Mouse (Mus musculus): Measurements from ENCODE around the gene Hist1h2ae. TPM values are rescaled to one million over a fixed set of nuclear protein-coding genes. Genes with fewer than 3 reads are reported as not detected.
"Not testable (repeated sequence)": the region's sequence is repeated elsewhere in the genome, so short reads cannot be mapped to it uniquely, and the experiment has no call there.

The Hist1h2ae gene
- total RNA-seq (2021), result 10 to 100 TPM; 34.2 to 37.9 TPM
- long read RNA-seq, experiment 1, result 0 reads
- long read RNA-seq, experiment 2, result 0 reads

DNA sequence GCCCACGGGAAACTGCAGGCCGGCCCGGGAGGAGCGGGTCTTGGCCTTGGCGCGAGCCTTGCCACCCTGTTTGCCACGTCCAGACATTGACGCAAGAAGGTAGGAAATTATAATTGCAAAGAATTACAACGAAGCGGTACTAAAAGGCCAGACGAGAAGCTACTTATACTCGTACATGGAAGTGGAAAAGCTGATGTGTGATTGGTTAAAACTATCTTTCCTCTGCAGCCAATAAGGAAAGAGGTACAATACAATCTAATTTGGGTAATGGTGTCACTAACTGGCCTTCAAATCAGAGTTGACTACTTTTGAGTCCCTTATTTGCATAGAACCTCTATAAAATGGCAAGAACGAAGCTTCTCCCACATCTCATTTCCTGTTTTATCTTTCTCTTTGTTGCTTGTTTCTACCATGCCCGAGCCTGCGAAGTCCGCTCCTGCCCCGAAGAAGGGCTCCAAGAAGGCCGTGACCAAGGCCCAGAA lies at the start of gene Hist1h2ae, which contains the start of gene Hist1h2bg:
Gene Hist1h2ae (minus strand): TSS at position 199 of the 482 bp plus-strand sequence.
Gene Hist1h2bg (plus strand): TSS at position 375 of the 482 bp plus-strand sequence.
- DNase-seq, result peak; percentile 39

DNA sequence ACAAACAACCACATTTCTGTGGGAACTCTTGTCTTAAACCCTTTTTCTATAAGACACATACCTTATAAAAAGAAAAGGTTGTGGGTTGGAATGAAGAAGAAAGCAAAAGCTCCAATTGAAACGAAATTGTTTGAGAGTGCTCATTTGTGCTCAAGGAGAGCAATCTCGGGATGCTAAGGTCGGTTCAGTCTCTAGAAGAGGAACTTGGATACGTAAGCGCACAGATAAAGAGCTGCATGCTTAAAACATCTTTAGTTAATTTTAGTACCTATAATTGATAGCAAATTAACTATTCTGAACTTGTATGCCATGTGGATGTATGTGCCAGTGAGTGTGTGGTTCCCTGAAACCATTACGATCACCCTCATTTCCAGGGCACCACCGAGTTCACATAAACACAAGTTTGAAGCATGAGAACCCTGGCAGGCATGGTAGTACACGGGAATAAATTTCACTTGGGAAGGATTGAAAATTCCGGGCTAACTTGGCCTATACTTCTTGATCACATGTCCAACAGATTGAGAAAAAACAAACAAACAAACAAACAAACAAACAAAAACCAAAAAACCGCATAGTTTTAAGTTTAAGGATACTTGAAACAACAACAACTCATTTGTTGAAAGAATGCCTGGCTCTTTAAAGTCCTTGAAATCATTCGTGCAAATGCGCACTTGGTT lies 49.2 kb upstream of the Hist1h2ae start:
- DNase-seq, result no peak

DNA sequence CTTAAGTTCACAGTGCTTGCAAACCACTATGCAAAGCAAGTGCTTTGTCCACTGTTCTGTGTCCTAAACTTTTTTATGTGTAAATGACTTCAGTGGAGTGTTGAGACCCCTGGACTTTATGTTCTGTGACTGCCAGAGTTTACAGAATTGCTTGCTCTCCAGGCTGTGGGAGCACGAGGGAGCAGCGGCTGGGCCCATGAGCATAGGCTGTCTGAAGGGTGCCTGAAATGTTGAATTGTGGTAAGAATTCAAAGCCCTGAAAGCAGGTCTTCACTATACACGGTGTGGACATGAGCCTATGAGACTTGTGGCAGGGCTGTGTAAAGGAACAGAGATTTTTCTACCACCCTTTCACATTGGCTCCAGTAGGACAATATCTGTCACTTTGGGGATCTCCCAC lies 40.6 kb upstream of the Hist1h2ae start:
- no peak for DNase-seq

DNA sequence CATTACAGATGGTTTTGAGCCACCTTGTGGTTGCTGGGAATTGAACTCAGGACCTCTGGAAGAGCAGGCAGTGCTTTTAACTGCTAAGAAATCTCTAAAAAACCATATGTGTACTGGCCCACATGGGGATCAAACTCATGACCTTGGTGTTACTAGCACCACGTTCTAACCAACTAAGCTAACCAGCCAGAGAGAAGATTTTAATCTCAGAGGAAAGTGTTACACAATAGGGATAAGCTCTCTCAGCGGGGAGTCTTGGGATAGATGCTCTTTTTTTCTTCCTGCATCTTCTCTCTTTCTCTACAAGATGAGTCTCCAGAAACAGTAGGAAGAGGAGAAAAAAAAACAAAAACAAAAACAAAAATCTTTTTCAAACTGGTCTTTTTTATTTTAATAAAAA lies 39.4 kb upstream of the Hist1h2ae start:
- no peak for DNase-seq

DNA sequence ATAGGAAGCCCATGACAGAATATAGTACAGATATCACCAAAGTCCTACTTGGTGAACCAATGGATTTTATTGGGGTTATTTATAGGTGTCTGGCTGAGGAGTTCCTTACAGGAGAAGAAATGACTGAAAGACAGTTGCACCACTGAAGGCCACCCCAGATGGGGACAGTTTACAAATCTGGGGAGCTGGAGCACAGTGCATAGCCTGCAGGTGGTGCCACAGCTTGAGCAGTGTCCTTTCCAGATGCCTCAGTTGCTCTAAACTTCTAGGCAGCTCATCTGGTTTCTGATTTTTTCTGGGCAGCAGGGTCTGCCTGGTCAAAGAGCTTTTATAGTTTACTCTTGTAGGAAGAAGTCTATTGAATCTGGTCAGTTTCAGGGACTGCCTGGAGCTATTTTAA lies 38.8 kb upstream of the Hist1h2ae start:
- DNase-seq, result no peak

DNA sequence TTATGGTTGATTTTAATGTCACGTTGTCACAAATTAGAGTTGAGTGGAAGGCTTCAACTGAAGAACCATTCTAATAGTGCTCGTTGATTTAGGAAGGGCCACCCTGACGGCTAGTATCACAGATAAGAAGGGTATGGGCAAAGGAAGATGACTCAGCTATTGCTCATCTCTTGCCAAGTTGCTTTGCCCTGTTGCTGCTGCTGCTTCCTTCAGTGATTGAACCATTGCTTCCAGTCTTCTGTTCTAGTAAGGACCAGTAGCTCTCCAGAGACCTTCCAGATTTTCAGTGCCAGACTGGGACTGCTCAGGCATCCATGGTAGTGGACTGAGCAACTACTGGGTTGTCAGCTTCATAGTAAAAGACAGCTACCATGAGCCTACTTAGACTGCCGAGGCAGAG lies 38.2 kb upstream of the Hist1h2ae start:
- DNase-seq, result no peak

DNA sequence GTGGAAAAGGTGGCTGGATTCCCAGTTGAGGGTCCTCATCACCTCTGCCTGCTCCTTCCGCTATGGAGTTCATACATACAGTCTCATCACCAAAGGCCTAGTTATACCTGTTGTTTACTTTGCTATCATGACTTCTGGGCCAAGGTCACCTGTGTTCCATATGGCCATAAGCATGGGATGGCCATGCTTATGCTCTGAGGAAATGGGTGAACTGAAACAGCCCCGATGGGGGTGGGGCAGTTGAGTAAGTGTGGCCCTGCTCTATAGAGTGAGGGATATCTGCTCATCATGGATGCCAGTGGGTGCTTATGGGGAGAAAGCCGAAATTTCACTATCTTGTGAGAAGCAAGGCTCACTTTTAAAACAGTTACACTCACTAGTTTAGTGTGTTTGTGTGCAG lies 34.0 kb upstream of the Hist1h2ae start:
- DNase-seq, result no peak

DNA sequence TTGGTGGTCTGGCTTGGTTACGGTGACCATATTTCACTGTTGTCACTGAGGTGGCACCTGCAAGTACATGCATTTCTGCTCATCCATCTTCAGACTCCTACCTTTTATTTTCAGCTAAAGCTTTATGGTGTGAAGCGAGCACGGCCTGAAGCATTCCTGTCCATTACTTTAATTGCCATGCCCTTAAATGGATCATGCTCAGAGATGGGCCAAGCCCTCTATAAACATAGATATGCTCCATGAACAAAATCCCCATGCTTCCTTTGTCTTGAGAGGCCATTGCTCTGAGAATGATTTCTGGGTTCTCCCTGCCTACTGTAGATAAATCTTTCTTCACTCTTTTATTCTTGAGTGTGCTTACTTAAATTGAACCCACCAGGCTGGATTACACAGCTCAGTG lies 33.4 kb upstream of the Hist1h2ae start:
- DNase-seq, result no peak

DNA sequence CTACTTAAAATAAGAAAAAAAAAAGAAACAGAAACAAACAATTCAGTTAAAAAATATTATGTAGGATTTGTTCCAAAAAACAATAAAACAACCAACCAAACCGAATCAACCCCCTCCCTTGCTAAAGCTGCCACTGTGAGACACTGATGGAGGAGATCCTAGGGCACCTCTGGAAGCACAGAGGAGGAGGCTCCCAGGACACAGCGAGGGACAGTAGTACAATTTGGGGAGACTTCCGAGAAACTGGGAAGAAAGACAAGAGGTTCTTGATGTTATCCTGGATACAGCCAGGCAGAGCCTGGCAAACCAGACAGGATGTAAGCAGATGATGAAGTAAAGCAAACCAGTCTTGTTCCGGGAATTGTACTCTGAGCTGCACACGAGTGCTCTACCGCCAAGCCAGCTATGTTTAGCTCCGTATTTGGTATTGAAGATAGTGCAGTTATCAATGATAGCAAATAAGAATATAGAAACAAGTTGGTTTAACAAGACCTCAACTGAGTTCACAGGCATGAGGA lies 32.2 kb upstream of the Hist1h2ae start:
- no peak for DNase-seq

DNA sequence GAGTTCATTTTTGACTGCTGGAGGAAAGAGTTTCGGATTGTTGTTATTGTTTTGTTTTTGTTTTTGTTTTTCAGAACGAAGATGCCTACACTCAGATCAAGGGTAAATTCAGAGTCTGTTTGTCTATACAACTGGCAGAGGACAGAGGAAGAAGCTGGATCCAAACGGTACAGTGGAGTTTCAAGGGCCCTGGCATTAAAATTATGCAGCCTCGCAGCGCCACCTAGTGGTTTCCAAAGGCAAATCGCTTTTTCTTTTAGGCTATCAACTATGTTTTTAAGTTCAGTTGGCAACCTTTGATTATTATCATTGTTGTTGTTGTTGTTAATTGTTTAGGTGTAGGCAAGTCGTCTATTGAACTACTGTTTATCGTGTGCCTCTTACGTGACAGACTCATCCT lies 26.9 kb upstream of the Hist1h2ae start:
- DNase-seq, result peak; percentile 83

DNA sequence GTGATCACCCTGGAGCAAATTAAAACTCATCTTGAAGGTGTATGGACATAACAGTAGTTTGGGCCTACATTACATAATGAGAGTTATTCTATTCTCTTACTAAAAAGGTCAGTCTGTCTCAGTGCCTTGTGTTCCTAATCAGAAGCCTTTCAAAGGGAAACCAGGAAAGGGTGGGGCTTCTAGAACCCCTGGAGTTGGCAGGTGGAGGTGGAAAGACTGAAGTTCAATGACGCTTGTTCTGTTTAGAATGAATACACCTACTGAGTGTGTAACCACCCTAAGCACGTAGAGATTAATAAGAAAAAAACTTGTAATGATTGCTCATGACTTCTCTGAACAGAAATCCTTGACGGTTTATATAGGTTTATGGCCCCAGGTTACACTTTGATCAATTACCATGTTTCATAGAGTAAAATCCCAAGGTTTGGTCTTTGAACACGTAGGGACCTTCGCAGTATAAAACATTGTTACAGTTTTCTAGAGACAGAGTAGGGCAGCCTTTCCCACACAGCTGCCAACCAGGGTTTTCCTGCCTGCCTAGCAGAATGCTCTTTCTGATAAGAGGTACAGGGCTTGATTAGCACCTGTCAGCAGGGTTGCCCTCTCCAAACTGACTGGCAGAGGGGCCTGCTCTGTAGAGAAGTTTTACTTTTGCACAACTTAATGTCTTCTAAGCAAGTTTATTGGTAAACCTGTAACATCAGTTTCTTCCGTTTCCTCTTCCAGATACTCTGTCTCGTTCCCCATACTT lies 24.8 kb upstream of the Hist1h2ae start:
- DNase-seq, result no peak

DNA sequence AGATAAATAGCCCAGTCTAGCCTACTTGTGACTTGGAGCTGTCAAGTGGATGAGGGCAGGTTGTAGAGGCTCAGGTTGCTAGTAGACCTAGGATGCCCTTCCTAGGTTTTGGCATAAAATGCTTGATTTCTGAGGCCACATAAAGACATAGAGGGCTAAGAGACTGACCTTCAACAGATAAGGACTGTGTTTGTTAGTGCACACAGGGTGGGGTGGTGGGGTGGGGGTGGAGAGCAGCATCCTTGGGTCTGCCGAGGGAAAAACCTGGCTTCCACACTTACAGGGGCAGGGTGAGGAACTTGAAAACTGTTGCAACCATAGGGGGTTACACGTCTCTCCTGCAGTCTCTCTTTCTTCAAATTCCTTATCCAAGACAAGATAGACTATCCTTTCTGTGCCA lies 24.2 kb upstream of the Hist1h2ae start:
- no peak for DNase-seq

DNA sequence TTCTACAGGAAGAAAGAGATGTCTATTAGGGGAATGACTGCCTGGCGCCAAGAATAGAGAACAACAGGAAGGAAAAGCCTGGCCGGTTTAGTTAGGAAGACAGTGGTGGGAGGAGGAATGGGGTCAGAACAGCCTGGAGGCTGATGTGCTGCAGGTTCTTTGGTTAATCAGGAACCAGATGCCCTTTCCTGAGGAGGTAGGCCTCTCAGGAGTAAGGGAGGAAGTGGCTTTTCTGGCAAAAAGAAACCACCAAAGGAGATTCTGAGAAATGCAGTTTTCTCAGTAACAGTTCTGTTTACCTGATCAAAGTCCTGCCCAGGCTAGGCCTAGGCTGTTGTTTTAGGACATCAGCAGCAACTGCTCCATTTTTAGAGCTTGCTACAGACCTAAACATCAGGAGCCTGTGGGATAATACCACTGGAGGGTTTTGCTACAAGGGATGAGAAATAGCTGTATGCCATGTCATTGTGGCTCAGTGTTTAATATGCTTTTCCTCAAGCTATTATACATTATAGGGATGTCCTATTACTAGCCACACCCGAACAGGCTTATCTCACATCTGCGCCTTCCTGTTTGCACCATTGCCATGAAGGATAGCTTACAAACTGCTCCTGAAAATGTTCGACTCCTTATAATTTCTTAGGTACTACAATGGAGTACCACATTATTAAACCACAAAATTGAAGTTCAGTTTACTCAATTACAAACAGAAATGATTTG lies 22.2 kb upstream of the Hist1h2ae start:
- no peak for DNase-seq

DNA sequence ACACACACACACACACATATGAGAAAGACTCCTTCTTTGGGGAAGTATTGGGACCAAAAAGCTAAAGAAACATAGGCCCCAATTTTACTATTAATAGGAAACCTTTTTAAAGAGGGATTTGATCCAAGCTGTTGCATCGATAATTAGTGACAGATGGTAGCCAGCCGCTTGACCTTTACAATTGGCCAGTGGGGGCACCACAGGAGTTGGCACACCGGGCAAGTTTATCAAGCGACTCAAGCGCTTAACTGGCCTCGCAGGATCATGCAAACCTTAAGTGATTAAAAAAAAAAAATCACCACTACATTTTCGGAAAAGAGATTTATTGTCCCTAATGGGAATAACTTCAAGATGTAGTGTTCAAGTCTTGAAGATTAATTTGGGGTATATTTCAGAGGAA lies 21.6 kb upstream of the Hist1h2ae start:
- DNase-seq, result no peak

DNA sequence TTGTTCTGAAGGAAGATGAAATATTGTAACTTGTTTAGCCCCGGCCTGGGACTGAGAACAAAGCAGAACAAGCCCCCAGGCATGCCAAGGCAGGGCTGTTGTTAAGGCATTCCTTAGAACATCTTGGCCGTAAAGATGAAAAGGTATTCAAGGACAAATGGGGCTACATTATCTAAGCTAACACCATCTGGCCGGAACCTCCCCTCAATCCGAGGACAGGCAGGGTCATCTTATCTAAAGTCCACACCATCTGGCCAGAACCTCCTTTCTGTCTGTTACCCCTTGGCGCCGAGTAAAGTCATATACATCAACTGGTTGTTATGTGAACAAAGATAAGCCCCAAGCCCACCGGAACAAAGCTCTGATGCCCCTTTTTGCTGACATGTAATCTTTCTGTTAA lies 20.9 kb upstream of the Hist1h2ae start:
- not testable (repeated sequence) for DNase-seq

DNA sequence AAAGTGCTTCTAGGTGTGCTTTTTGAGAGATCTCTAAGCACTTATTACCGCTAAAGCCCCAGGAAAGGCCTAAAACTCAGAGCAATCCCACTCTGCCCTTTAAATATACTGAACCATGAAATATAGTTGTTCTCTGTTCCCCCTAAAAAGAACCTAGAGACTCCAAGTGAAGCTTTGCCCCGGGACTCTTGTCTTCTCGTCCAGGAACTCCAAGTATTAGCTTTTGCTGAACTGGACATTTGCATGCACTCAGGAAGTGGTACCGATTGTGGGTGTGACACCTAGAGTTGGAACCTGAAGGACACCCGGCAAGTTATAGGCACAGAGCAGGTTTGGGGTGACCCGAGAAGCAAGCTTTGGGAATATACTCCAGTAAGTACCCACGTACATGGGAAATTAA lies 20.2 kb upstream of the Hist1h2ae start:
- no peak for DNase-seq

DNA sequence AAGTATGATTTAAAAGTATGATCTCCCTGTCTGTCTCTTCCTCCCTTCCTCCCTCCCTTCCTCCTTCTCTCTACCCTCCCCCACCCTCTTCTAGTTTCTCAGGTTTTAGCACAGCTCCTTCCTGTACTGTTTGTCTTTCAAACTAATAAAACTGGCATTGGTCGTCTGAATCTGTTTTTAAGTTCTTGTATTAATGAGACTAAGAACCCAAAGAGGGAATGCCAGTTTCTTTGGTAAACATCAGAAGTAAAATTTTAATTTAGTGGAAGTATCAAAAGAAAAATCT lies 15.9 kb upstream of the Hist1h2ae start:
- no peak for DNase-seq

DNA sequence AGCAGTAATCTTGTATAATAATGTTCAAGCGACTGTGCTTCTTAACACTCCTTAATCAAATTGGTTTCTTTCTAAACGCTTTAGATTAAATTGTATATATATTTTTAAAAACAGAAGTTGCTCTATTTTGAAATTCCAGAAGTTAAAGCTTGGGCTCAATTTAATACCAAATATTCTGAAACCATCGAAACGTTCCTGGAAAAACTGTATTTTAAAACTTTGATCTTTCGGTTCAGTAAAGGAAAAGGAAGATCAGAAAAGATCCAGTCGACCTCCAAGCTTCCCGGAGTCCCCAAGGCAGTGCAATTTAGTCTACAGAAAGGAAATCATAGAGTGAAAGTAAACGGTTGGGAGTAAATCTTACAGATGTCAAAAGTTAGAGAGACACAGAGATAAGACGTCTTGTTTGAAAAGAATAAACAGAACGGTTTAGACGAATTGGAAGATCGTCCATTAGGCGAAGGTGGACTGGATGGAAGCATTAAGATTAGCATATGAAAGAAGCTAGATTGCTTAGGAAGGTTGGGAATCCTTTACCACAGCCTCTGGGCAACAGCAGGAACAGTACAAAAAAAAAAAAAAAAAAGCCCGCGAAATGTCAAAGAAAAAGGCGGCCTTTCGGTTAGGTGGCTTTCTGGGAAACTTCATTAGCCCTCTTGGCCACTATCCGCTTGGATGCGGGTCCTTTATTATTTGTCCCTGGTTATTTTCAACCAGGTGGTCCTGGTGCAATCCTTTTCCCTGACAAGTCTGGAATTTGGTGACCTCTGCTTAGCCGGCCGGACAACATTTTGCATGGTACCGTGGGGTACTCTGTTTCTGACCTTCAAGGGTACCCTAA lies 15.3 kb upstream of the Hist1h2ae start:
- no peak for DNase-seq

DNA sequence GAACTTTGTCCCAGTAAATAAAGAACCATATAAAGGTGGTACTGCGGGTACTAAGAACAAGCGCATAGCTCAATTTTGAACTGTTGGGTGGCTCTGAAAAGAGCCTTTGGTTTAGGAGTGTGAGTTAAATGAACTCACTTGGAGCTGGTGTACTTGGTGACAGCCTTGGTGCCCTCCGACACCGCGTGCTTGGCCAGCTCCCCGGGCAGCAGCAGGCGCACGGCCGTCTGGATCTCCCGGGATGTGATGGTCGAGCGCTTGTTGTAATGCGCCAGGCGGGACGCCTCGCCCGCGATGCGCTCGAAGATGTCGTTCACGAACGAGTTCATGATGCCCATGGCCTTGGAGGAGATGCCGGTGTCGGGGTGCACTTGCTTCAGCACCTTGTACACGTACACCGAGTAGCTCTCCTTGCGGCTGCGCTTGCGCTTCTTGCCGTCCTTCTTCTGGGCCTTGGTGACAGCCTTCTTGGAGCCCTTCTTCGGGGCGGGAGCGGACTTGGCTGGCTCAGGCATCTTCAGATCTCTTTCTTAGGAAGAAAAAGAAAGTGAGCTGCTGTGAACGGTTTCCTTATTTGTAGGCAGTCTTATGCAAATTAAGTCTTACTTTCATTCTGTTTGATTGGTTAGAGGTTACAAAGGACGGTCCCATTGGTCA lies 14.6 kb upstream of the Hist1h2ae start:
- DNase-seq, result peak; percentile 48

DNA sequence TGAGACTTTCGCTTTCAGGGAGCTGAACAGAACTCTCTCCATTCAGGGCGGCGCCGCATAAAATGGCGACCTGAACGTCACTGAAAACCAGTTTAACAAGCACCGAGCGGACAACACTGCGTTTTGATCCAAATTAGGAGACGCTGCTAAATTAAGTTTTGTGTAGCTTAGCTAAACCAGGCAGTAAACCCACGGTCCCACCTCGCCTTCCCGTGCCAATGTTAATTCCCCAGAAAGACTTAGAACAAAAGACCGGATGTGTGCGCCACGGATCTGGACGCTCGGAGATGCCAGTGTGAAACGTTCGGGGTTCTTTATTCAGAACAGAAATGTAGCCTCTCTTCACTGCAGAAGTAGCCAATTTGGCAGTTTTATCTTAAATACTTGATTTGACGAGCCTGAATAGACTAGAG lies 14.0 kb upstream of the Hist1h2ae start:
- peak; percentile 66 for DNase-seq

DNA sequence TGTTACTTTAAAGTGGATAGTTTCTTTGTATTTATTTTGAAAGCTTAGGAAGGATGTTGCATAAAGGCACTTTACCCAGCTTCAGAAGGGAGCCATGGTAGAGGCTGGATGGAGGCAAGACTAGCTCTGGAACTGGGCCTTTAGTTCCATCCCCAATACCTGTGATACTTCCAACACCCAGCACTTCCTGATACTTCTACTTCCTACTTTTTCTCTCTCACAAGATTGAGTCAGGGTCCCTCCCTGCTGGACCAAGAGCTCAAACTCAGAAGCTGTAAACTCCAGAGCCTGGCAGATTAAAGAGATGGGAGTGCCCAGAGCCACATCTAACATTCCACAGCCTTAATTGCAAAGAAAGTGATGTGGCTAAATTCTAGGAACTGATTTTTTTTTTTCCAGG lies 13.3 kb upstream of the Hist1h2ae start:
- DNase-seq, result no peak
